Mouse (Mus musculus) lung, adult 18-20 months (tissue): ENCODE measurements around the gene Mamstr.
"Not testable (repeated sequence)": the region's sequence is repeated elsewhere in the genome, so short reads cannot be mapped to it uniquely, and the experiment has no call there.

Source experiments
- DNase-seq, 2 experiments: peaks; one replicate each; pipeline ENCODE4 v3.0.0; 2022; ENCODE audit warnings: mixed read lengths in 2 of 2

Mamstr gene

GRCm38 (mm10) chr7:45654424-45655047 lies 14.8 kb downstream of the Mamstr start:
- DNase-seq: no peak

- no peak for DNase-seq
Observed at GRCm38 (mm10) chr7:45660746-45661478, 21.1 kb downstream of the Mamstr start.

- DNase-seq: not testable (repeated sequence)
Observed at GRCm38 (mm10) chr7:45661702-45662101, 21.9 kb downstream of the Mamstr start.

GRCm38 (mm10) chr7:45665303-45666138 lies 25.7 kb downstream of the Mamstr start:
- DNase-seq: no peak

GRCm38 (mm10) chr7:45666161-45666560 lies 26.4 kb downstream of the Mamstr start, which contains the start of gene Fut2:
TSS of gene Fut2 (minus strand) at chr7:45666394.
- DNase-seq: no peak

GRCm38 (mm10) chr7:45667761-45668160 lies 28.0 kb downstream of the Mamstr start:
- no peak for DNase-seq

GRCm38 (mm10) chr7:45668921-45669320 lies 29.1 kb downstream of the Mamstr start:
- no peak for DNase-seq

GRCm38 (mm10) chr7:45677627-45678295 lies 38.0 kb downstream of the Mamstr start:
- no peak for DNase-seq

GRCm38 (mm10) chr7:45678513-45678912 lies 38.7 kb downstream of the Mamstr start:
- DNase-seq: no peak

GRCm38 (mm10) chr7:45679966-45680621 lies 40.3 kb downstream of the Mamstr start:
- peak; percentile 62 to 75 for DNase-seq

GRCm38 (mm10) chr7:45681046-45681736 lies 41.4 kb downstream of the Mamstr start:
- DNase-seq: peak; percentile 71 to 73

- peak; percentile 86 to 91 for DNase-seq
Observed at GRCm38 (mm10) chr7:45682144-45683126, 42.7 kb downstream of the Mamstr start.

GRCm38 (mm10) chr7:45683396-45684050 lies 43.7 kb downstream of the Mamstr start, which contains the start of gene Ntn5:
TSS of gene Ntn5 (plus strand) at chr7:45684022.
- DNase-seq: no peak

GRCm38 (mm10) chr7:45685811-45686210 lies 46.0 kb downstream of the Mamstr start:
- DNase-seq: no peak

GRCm38 (mm10) chr7:45686841-45687240 lies 47.1 kb downstream of the Mamstr start:
- no peak for DNase-seq

- no peak for DNase-seq
Observed at GRCm38 (mm10) chr7:45689099-45689498, 49.3 kb downstream of the Mamstr start.

- no peak for DNase-seq
Observed at GRCm38 (mm10) chr7:45689800-45690199, 50.0 kb downstream of the Mamstr start.

- no peak for DNase-seq
Observed at GRCm38 (mm10) chr7:45692364-45692763, 52.6 kb downstream of the Mamstr start.

GRCm38 (mm10) chr7:45693921-45694591 lies 54.3 kb downstream of the Mamstr start, which contains the start of gene Sec1:
TSS of gene Sec1 (minus strand) at chr7:45694402.
- no peak for DNase-seq
